8 mouse cellular contexts compared by ENCODE assay signal in genomic region chr16:88290132-88290772, GRCm38 (mm10). TPM values are rescaled to one million over a fixed set of nuclear protein-coding genes. Genes with fewer than 3 reads are reported as not detected.
DNase-seq lines count a peak whose midpoint lies in the region; ATAC-seq lines count a peak whose summit lies in the region.

Grik1 (minus strand) TSS chr16:88290265.

- peaks cover 69% of the 10 kb centered on the region for H3K27me3 ChIP-seq in embryonic facial prominence, embryonic 10.5 days (replicated peaks; ENCODE audit: low read depth, poor library complexity, severe bottlenecking)
- H3K27me3 ChIP-seq in neural tube, embryonic 13.5 days: peaks cover 18% of the 10 kb centered on the region

- peak within 1 kb of the TSS; percentile 76 for H3K9ac ChIP-seq in neural tube, embryonic 13.5 days

- no peaks in the 10 kb centered on the region for H3K36me3 ChIP-seq in embryonic facial prominence, embryonic 10.5 days (replicated peaks)
- no peaks in the 10 kb centered on the region for H3K36me3 ChIP-seq in neural tube, embryonic 13.5 days

- H3K4me2 ChIP-seq in neural tube, embryonic 13.5 days: peak within 1 kb of the TSS; percentile 98

- intact Hi-C loops in left cerebral cortex, postnatal 10 days (cut with DNase I): no loop called here

- peak within 1 kb of the TSS; percentile 69 for H3K4me3 ChIP-seq in embryonic facial prominence, embryonic 10.5 days
- peak within 1 kb of the TSS; percentile 59 for H3K4me3 ChIP-seq in neural tube, embryonic 13.5 days

- DNase-seq in kidney, postnatal 10 days: peak; percentile 34
- no peak for DNase-seq in kidney, adult 9 months
- DNase-seq in embryonic facial prominence, embryonic 10.5 days (ENCODE audit: low spot score): peak; percentile 69
- DNase-seq in frontal cortex, adult 2 months (ENCODE audit: extremely low spot score in 1 of 2, low spot score in 1 of 2): peak in 1 of 2 experiments; percentile 46
- peak; percentile 42 to 64 for DNase-seq in left cerebral cortex, postnatal 10 days (ENCODE audit: extremely low spot score in 1 of 2, low spot score in 2 of 2)
- DNase-seq in adrenal gland, adult 8-10 months: no peak

- WGBS in embryonic facial prominence, embryonic 10.5 days: under 1% methylated on average over 27 of the region's 27 CpGs
- WGBS in neural tube, embryonic 13.5 days: under 1% methylated on average over 27 of the region's 27 CpGs

- H3K9me3 ChIP-seq in embryonic facial prominence, embryonic 10.5 days: no peaks in the 10 kb centered on the region
- H3K9me3 ChIP-seq in neural tube, embryonic 13.5 days: no peaks in the 10 kb centered on the region

- peak within 1 kb of the TSS; percentile 44; the same call in 1 of the 2 replicates for H3K27ac ChIP-seq in embryonic facial prominence, embryonic 10.5 days (replicated peaks)
- H3K27ac ChIP-seq in neural tube, embryonic 13.5 days (replicated peaks): peak within 1 kb of the TSS; percentile 62

- peaks cover 15% of the 10 kb centered on the region for H3K4me1 ChIP-seq in embryonic facial prominence, embryonic 10.5 days
- peaks cover 27% of the 10 kb centered on the region for H3K4me1 ChIP-seq in neural tube, embryonic 13.5 days (replicated peaks)

- ATAC-seq in neural tube, embryonic 13.5 days (ENCODE audit: low read depth): peak; percentile 89
- no peak for ATAC-seq in activated CD4-positive, CD25-positive, alpha-beta regulatory T cell, adult 4 months

RNA-seq across cellular contexts. Expression of gene Grik1, which starts in this region (rescaled TPM):
- polyA plus RNA-seq in embryonic facial prominence, embryonic 10.5 days (2016; fragmentation: Nextera tagmentation; extraction: Ambion mirVana): 1.0 and 1.5 TPM in 2 replicates
- 13.5 and 14.6 TPM in 2 replicates for polyA plus RNA-seq in frontal cortex, adult 2 months (2012; rRNA removed)
- total RNA-seq in left cerebral cortex, postnatal 10 days (2021): 10 to 100 TPM; 35.1 to 37.0 TPM
- 16.4 and 21.5 TPM in 2 replicates for polyA plus RNA-seq in neural tube, embryonic 13.5 days (2015; fragmentation: Nextera tagmentation; extraction: Ambion mirVana)
- not detected for polyA plus RNA-seq in activated CD4-positive, CD25-positive, alpha-beta regulatory T cell, adult 4 months (2017; shearing (Covaris generic))
- under 1 TPM in 1 of 4 experiments, not detected in 3; 0.16 TPM for total RNA-seq in adrenal gland, adult 8-10 months (2022)

Comparison
In these comparisons a context has a peak if more than half of its experiments do, and no peak if none do; other contexts are left out.
1. RNA of gene Grik1 (total RNA-seq): 35.1 to 37.0 TPM in left cerebral cortex, postnatal 10 days; 0.16 TPM in adrenal gland, adult 8-10 months; every median in the first group is over 10 times any median in the second.
2. DNase-seq: peak in kidney, postnatal 10 days (single experiment), embryonic facial prominence, embryonic 10.5 days (single experiment) and left cerebral cortex, postnatal 10 days (2 of 2); none in kidney, adult 9 months (single experiment) and adrenal gland, adult 8-10 months (single experiment).